Mouse (Mus musculus) B cell, adult 67 days (primary cell): ENCODE measurements around the gene Rab37. TPM values are rescaled to one million over a fixed set of nuclear protein-coding genes. Genes with fewer than 3 reads are reported as not detected.

Source experiments
- total RNA-seq, 2 experiments: library from RNA; stranded (reverse); gene quantifications; 4 replicates each; pipeline ENCODE4 v1.2.4; 2023

The Rab37 gene
- 1 to 10 TPM; 6.3 to 8.4 TPM for total RNA-seq

DNA sequence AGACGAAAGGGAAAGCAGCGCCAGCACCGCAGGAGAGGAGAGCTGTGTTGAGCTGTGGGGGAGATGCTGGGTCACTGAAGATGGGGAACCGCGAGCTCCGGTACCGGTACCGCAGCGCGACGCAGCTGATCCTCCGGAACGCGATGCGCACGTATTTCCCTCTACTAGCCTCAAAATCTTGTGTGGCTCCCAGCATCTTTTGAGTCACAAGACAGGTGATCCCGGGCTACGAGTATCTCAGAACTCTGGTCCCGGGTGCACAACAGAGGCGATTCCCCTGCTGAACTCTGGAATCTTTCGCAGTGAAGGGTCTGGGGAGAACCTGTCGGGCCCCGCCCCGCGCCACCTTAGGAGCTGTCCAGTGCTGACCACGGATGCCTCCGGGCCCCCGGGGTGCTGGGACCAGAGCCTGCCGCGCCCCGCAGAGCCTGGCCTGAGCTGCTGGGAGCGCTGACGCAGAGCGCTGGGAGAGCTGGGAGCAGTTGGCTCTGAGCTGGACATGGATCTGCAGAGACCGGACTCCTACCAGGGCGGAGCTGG is at the start of gene Rab37:
Rab37 (plus strand) TSS at position 70 of the 540 bp plus-strand sequence.

DNA sequence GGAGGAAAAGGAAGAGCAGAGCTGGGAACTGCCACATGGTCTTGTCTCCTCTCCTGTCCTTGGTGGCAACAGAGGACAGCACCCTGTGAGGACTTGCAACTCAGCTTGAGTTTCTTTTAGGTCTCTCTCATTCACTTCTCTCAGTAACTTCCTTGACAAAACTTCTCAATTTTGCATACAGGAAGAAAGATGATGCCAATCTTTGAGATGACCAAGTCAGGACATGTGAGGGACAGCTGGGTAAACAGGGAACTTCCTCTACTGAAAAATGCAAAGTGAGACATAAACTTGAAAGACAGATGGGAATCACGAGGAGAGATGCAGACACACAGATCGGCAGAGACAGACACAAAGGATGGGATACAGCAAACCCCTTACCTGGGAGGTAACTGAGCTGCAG is 43.0 kb upstream of the Rab37 start, which contains the start of gene Cd300ld3:
Cd300ld3 (minus strand) TSS at position 151 of the 400 bp plus-strand sequence.

DNA sequence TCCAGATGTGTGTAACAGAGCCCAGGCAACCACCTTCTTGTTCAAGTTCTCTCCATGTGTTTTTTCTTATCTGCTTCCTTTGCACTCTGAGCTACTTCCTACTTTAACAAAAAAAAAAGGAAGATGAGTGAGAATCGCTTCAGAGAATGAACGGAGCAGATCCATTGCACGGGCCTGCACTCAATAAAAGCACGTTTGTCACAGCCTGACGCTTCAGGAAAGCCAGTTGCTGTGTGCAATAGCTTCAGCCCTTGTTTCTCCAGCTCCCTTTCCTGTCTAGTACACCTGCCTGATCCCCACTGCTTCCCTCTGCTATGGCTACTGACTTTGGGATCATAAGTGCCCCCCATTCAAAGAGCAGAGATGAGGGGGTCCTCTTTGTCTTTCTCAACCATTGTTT is 29.2 kb upstream of the Rab37 start, which contains the start of gene Cd300e:
Cd300e (minus strand) TSS at position 101 of the 400 bp plus-strand sequence.

DNA sequence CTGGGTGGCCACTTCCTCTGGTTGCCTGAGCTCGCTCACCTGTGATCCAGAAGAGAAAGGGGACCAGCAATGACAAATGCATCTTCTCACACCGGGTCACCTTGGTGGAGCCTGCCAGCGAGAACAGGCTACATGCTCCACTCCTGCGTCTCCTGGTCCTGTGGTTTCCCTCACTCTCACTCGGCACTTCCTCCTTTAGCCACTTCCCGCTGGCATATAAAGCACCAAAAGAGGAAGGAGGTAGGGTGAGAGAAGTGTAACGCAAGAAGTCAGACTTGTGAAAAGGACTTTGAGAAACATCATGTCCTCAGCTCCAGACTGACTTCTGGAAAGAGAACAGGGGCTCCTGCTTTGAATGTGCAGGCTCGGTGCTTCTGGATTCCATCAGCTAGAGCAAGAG is 42.6 kb downstream of the Rab37 start, which contains the start of gene Cd300lf:
Cd300lf (minus strand) TSS at position 193 of the 400 bp plus-strand sequence.

GRCm38 (mm10) chr11:115162832-115163480 is 71.7 kb downstream of the Rab37 start, which contains the start of gene Slc9a3r1:
Gene Slc9a3r1, plus strand, starts transcription at chr11:115163341.

DNA sequence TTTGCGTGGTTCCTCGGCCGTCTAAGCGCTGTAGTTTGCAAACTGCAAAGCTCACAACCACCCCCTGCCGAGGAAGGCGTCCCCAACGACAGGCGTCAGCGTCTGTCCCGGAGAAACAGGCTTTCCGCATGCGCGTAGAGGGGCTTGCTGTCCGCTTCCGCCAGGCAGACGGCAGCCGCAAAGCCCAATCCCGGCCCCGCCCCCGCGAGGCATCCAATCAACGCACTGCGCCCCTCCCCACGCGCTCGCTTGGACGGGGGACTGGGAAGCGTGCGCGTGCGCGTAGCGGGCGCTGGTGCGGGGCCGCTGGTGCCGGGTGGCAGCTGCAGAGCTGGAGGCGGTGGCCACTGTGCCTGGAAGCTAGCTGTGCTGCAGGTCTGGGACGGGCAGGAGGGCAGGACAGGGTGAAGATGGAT is 96.0 kb downstream of the Rab37 start, which contains the start of gene Tmem104:
Tmem104 (plus strand) TSS at position 264 of the 416 bp plus-strand sequence.

DNA sequence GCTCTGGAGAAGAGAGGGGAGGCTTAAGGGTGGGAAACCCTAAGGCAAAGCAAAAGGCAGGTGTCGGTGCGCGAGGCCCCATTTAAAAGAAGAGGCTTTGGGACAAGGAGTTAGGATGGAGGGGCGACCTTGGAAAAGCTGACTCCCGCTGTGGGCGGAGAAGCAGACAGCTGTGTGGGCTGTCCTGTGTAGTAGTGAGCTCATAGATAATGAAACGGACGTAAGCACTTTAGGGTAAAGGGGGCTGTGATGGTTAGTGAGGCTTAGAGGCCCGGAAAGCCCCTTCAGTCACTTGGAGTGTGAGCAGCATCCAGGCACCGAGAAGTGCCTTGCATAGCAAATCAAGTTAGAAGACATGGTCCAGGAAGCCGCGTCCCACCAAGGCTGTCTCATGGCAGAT is 96.5 kb downstream of the Rab37 start, which contains the start of gene Nat9:
Nat9 (minus strand) TSS at position 167 of the 400 bp plus-strand sequence.

Other genes with a start within 250 kb of the Rab37 start
- gene Gprc5c, start 240.3 kb upstream of the Rab37 start, total RNA-seq, result not detected
- under 1 TPM; 0.30 to 0.78 TPM for gene Cd300a, start 201.4 kb upstream of the Rab37 start, total RNA-seq
- not detected for gene Cd300lb, start 157.0 kb upstream of the Rab37 start, total RNA-seq
- gene Cd300c, start 122.3 kb upstream of the Rab37 start, total RNA-seq, result not detected
- under 1 TPM; 0.59 to 0.61 TPM for gene Cd300ld, start 101.5 kb upstream of the Rab37 start, total RNA-seq
- 1 to 10 TPM in 1 of 2 experiments, under 1 TPM in 1; 0.47 to 1.2 TPM for gene Cd300c2, start 89.6 kb upstream of the Rab37 start, total RNA-seq
- gene Cd300ld2, start 75.2 kb upstream of the Rab37 start, total RNA-seq, result not detected
- gene Cd300ld4, start 64.4 kb upstream of the Rab37 start, total RNA-seq, result not detected
- gene Cd300ld5, start 53.7 kb upstream of the Rab37 start, total RNA-seq, result not detected
- not detected for gene Cd300ld3, start 43.0 kb upstream of the Rab37 start, total RNA-seq
- gene Cd300e, start 29.3 kb upstream of the Rab37 start, total RNA-seq, result under 1 TPM in 1 of 2 experiments, not detected in 1; 0.67 TPM
- gene Cd300lf, start 42.6 kb downstream of the Rab37 start, total RNA-seq, result 10 to 100 TPM in 1 of 2 experiments, 1 to 10 TPM in 1; 6.3 to 12.4 TPM
- 10 to 100 TPM; 83.4 to 90.5 TPM for gene Slc9a3r1, start 71.9 kb downstream of the Rab37 start, total RNA-seq
- gene Tmem104, start 96.1 kb downstream of the Rab37 start, total RNA-seq, result 10 to 100 TPM; 11.5 to 20.2 TPM
- 10 to 100 TPM; 17.5 to 21.0 TPM for gene Nat9, start 96.4 kb downstream of the Rab37 start, total RNA-seq
- gene Grin2c, start 175.8 kb downstream of the Rab37 start, total RNA-seq, result not detected
- gene Fdxr, start 185.6 kb downstream of the Rab37 start, total RNA-seq, result 10 to 100 TPM; 21.8 to 23.8 TPM
- under 1 TPM in 1 of 2 experiments, not detected in 1; 0.33 TPM for gene Fads6, start 206.2 kb downstream of the Rab37 start, total RNA-seq
- gene Otop2, start 215.7 kb downstream of the Rab37 start, total RNA-seq, result not detected
- gene Ush1g, start 230.6 kb downstream of the Rab37 start, total RNA-seq, result not detected
- not detected for gene Otop3, start 243.3 kb downstream of the Rab37 start, total RNA-seq